Mouse (Mus musculus): ENCODE results near the gene Ptgds.

Gene Ptgds

DNA sequence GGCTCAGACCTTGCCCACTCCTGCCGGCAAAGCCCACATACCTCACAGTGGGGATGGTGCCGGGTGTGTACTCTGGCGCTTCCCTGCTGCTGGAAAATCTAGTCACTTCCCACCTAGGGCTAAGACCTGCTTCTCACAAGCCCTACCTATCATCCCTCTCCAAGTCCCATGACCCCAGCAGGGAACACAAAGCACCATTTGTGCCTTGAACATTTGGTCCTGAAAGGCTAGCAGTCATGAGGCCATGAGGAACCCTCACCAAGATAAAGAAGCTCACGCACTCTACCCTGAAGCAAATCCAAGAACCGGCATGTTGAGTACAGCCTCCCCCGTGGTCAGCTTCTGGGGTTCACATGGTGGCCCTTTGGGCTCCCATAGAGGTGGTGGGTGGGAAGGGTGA, at the start of gene Ptgds:
Gene Ptgds, minus strand, starts transcription at position 78 of the 400 bp plus-strand sequence.
- no peaks in the 10 kb centered on the region for H3K36me3 ChIP-seq (ENCODE audit: insufficient read depth, low read length)
- TF ChIP-seq NANOG (IDR thresholded peaks at IDR 0.05; ENCODE audit: borderline replicate concordance, low read length) (no peak), POU5F1 (IDR thresholded peaks at IDR 0.05; ENCODE audit: borderline replicate concordance, low read length) (no peak), CTCF (conservative IDR thresholded peaks at IDR 0.05; ENCODE audit: low read length) (no peak)
- H3K27me3 ChIP-seq (ENCODE audit: insufficient read depth, low read length): peaks cover 19% of the 10 kb centered on the region; the same call in 1 of the 2 replicates
- peaks cover 22% of the 10 kb centered on the region for H3K4me1 ChIP-seq (replicated peaks; ENCODE audit: low read depth, low read length)
- no peaks in the 10 kb centered on the region for H3K9me3 ChIP-seq (ENCODE audit: low read length)
- H3K4me3 ChIP-seq (replicated peaks; ENCODE audit: low read length): no peak within 1 kb of the TSS

DNA sequence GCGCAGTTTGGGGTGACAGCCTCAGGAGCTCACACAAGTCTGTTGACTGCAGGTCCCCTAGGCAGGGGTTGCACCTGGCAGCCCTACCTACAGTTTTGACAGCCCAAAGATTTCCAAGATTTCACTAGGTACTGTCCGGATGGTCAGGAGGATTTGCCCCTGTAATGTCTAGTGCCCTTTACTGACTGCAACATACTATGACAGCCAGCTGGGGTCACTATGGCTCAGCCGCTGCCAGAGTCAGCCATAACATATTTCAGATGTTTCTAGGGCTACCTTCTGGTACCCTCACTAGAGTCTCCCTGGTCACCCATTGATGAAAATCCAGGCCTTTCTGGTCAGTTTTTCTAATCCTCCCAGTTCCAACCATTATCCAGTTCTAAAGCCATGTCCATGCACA, 40.1 kb upstream of the Ptgds start:
- no peak overlapping the region for H3K4me3 ChIP-seq (replicated peaks; ENCODE audit: low read length)
- H3K9me3 ChIP-seq (ENCODE audit: low read length): no peaks in the 10 kb centered on the region
- TF ChIP-seq POU5F1 (IDR thresholded peaks at IDR 0.05; ENCODE audit: borderline replicate concordance, low read length): no peak
- no peak for TF ChIP-seq NANOG (IDR thresholded peaks at IDR 0.05; ENCODE audit: borderline replicate concordance, low read length)
- no peak for TF ChIP-seq CTCF (conservative IDR thresholded peaks at IDR 0.05; ENCODE audit: low read length)
- H3K27me3 ChIP-seq (ENCODE audit: insufficient read depth, low read length): no peaks in the 10 kb centered on the region
- peaks cover 8% of the 10 kb centered on the region for H3K36me3 ChIP-seq (ENCODE audit: insufficient read depth, low read length)
- peaks cover under 1% of the 10 kb centered on the region; the same call in 1 of the 2 replicates for H3K4me1 ChIP-seq (replicated peaks; ENCODE audit: low read depth, low read length)

DNA sequence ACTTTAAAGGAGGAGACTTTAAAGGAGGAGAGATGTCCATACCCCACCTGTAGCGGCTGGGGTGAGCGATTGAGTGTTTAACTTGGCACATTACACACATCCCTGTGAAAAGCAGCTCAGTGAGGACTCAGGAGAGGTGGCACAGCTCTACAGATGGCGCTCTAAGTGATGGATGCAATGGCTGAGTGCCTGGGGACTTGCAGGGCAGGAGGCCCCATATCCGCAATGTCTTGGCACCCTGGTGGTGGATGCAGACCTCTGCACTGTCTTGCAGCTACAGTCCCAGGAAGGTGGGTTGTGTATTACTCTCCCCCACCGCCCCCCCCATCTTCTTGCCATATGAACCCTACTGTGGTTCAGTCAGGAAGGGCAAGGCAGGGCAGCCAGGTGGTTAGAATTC, 37.1 kb upstream of the Ptgds start:
- Histone ChIP-seq H3K4me1 (replicated peaks; ENCODE audit: low read depth, low read length) (peaks cover 25% of the 10 kb centered on the region), H3K27me3 (ENCODE audit: insufficient read depth, low read length) (no peaks in the 10 kb centered on the region), H3K9me3 (ENCODE audit: low read length) (no peaks in the 10 kb centered on the region), H3K36me3 (ENCODE audit: insufficient read depth, low read length) (peaks cover 31% of the 10 kb centered on the region), H3K4me3 (replicated peaks; ENCODE audit: low read length) (no peak overlapping the region)
- TF ChIP-seq NANOG (IDR thresholded peaks at IDR 0.05; ENCODE audit: borderline replicate concordance, low read length) (no peak), POU5F1 (IDR thresholded peaks at IDR 0.05; ENCODE audit: borderline replicate concordance, low read length) (no peak), CTCF (conservative IDR thresholded peaks at IDR 0.05; ENCODE audit: low read length) (peak; percentile 19; the same call in 1 of the 2 replicates)

DNA sequence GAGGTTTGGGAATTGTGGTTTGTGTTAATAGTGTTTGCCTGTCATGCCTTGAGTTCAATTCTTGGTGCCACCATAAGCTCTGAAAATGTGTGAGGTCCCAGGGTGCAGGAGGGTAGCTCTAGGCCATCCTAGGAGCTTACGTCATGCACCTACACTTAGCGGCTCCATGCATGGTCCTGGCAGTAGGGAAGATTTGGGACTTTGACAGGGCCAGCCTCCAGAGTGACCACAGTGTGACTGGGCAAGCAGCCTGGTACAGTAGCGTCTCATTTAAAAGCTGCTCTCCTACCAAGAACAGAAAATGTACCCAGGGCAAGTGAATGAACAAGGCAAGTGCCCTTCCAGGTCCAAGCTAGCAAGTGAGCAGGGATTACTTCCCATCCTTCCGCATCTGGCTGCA, 36.0 kb upstream of the Ptgds start:
- Histone ChIP-seq H3K4me1 (replicated peaks; ENCODE audit: low read depth, low read length) (peaks cover 35% of the 10 kb centered on the region), H3K27me3 (ENCODE audit: insufficient read depth, low read length) (no peaks in the 10 kb centered on the region), H3K9me3 (ENCODE audit: low read length) (no peaks in the 10 kb centered on the region), H3K36me3 (ENCODE audit: insufficient read depth, low read length) (peaks cover 31% of the 10 kb centered on the region), H3K4me3 (replicated peaks; ENCODE audit: low read length) (no peak overlapping the region)
- TF ChIP-seq CTCF (conservative IDR thresholded peaks at IDR 0.05; ENCODE audit: low read length): no peak

DNA sequence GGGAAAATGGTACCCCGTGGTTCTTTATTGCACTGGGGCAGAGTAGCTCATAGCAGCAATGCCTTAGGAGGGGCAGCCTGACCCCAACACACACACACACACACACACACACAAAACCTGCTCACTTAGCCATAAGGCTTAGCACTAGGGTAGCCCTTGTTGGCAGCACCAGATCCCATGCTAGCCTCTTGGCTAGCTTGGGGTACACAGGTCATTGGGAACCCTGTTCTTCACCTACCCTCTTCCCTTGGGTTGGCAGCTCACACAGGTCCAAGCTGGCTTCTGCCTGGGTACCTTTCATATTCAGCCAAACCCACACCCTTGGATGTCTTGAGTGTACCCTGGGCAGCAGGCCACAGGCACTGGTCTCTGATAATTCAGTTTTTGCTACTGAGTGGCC, 35.2 kb upstream of the Ptgds start:
- H3K36me3 ChIP-seq (ENCODE audit: insufficient read depth, low read length): peaks cover 31% of the 10 kb centered on the region
- peaks cover 39% of the 10 kb centered on the region for H3K4me1 ChIP-seq (replicated peaks; ENCODE audit: low read depth, low read length)
- no peaks in the 10 kb centered on the region for H3K27me3 ChIP-seq (ENCODE audit: insufficient read depth, low read length)
- no peak overlapping the region for H3K4me3 ChIP-seq (replicated peaks; ENCODE audit: low read length)
- H3K9me3 ChIP-seq (ENCODE audit: low read length): no peaks in the 10 kb centered on the region
- TF ChIP-seq POU5F1 (IDR thresholded peaks at IDR 0.05; ENCODE audit: borderline replicate concordance, low read length) (no peak), CTCF (conservative IDR thresholded peaks at IDR 0.05; ENCODE audit: low read length) (no peak), NANOG (IDR thresholded peaks at IDR 0.05; ENCODE audit: borderline replicate concordance, low read length) (no peak)

DNA sequence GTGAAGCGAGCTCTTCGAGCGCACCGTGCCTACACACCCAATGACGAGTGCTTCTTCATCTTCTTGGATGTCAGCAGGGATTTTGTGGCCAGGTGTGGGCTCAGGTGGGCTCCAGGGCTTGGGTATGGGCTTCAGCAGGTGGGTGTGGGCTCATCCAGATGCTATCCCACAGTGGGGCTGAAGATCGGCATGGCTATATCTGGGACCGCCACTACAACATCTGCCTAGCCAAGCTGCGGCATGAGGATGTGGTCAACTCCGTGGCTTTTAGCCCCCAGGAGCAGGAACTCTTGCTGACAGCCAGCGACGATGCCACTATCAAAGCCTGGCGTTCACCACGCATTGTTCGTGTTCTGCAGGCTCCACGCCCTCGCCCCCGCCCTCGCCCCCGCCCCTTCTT, 34.7 kb upstream of the Ptgds start:
- Histone ChIP-seq H3K36me3 (ENCODE audit: insufficient read depth, low read length) (peaks cover 31% of the 10 kb centered on the region), H3K27me3 (ENCODE audit: insufficient read depth, low read length) (no peaks in the 10 kb centered on the region), H3K4me1 (replicated peaks; ENCODE audit: low read depth, low read length) (peaks cover 44% of the 10 kb centered on the region), H3K4me3 (replicated peaks; ENCODE audit: low read length) (no peak overlapping the region), H3K9me3 (ENCODE audit: low read length) (no peaks in the 10 kb centered on the region)
- no peak for TF ChIP-seq CTCF (conservative IDR thresholded peaks at IDR 0.05; ENCODE audit: low read length)
- no peak for TF ChIP-seq POU5F1 (IDR thresholded peaks at IDR 0.05; ENCODE audit: borderline replicate concordance, low read length)
- TF ChIP-seq NANOG (IDR thresholded peaks at IDR 0.05; ENCODE audit: borderline replicate concordance, low read length): no peak

DNA sequence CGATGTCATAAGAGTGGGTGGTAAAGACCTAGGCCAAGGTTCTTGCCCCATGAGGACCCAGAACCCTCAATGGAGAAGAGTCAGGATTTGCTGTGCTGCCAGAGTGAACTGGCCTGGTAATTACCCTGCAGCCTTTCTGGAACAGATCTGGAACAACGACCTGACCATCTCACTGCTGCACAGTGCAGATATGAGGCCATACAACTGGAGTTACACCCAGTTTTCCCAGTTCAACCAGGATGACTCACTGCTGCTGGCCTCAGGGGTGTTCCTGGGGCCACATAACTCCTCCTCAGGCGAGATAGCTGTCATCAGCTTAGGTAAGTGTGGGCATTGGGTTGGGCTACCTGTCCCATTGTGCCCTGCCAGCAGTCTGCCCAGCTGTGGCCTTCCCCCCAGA, 32.9 kb upstream of the Ptgds start:
- H3K36me3 ChIP-seq (ENCODE audit: insufficient read depth, low read length): peaks cover 31% of the 10 kb centered on the region
- peak overlapping the region; percentile 93 for H3K4me3 ChIP-seq (replicated peaks; ENCODE audit: low read length)
- TF ChIP-seq NANOG (IDR thresholded peaks at IDR 0.05; ENCODE audit: borderline replicate concordance, low read length) (no peak), POU5F1 (IDR thresholded peaks at IDR 0.05; ENCODE audit: borderline replicate concordance, low read length) (no peak), CTCF (conservative IDR thresholded peaks at IDR 0.05; ENCODE audit: low read length) (no peak)
- no peaks in the 10 kb centered on the region for H3K9me3 ChIP-seq (ENCODE audit: low read length)
- peaks cover 61% of the 10 kb centered on the region for H3K4me1 ChIP-seq (replicated peaks; ENCODE audit: low read depth, low read length)
- no peaks in the 10 kb centered on the region for H3K27me3 ChIP-seq (ENCODE audit: insufficient read depth, low read length)

DNA sequence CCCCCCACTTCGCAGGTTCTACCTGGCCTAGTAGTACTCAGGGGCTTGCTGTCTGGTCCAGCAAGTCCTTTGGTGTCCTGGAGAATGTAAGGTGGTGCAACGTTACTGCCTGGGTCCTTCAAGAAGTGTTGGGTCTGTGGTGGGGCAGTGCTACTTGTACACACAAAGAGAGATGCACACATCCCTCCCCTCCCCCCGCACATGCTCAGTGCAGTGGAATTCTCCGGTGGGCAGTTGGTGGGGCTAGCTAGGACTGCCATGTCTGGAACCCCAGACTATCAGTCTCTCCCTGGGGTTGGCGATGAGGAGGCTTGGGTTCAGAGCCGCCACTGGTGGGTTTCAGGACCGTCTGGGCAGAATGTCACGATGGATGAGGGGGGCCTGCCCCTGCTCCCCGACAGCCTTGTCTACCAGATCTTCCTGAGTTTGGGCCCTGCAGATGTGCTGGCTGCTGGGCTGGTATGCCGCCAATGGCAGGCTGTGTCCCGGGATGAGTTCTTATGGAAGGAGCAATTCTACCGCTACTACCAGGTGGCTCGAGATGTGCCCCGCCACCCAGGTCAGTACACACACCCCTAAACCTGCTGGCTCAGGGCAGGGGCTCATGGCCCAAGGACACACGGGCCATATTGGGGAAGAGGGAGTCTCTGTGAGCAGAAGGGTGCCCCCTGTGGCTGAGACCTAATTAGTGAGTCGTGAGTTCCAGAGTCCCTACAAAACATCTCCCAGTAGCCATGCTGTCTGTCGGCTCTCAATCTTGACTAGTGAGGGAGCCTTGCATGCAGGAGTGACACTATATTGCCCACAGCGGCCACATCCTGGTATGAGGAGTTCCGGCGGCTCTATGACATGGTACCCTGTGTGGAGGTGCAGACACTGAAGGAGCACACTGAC, 32.0 kb upstream of the Ptgds start, which contains the start of gene C8g:
Gene C8g, minus strand, starts transcription at position 127 of the 894 bp plus-strand sequence.
- Histone ChIP-seq H3K4me3 (replicated peaks; ENCODE audit: low read length) (peak within 1 kb of the TSS; percentile 93), H3K27me3 (ENCODE audit: insufficient read depth, low read length) (no peaks in the 10 kb centered on the region), H3K36me3 (ENCODE audit: insufficient read depth, low read length) (peaks cover 31% of the 10 kb centered on the region), H3K4me1 (replicated peaks; ENCODE audit: low read depth, low read length) (peaks cover 68% of the 10 kb centered on the region), H3K9me3 (ENCODE audit: low read length) (no peaks in the 10 kb centered on the region)
- TF ChIP-seq CTCF (conservative IDR thresholded peaks at IDR 0.05; ENCODE audit: low read length) (no peak), POU5F1 (IDR thresholded peaks at IDR 0.05; ENCODE audit: borderline replicate concordance, low read length) (no peak), NANOG (IDR thresholded peaks at IDR 0.05; ENCODE audit: borderline replicate concordance, low read length) (no peak)

Measured in E14TG2a.4 (cell line).